Mouse (Mus musculus) megakaryocyte, embryonic 14.5 days (primary cell): ENCODE results near the gene Tnfsfm13.

Experiments
- FLI1 ChIP-seq: IDR thresholded peaks from 2 replicates; pipeline ENCODE4 v1.6.1; 2012; ENCODE audit warnings: low read length, inconsistent platforms, mixed read lengths
- GATA1 ChIP-seq: IDR thresholded peaks from 3 replicates; pipeline ENCODE4 v1.6.1; 2012; ENCODE audit warnings: mixed read lengths, low read length, inconsistent platforms, borderline replicate concordance

DNA sequence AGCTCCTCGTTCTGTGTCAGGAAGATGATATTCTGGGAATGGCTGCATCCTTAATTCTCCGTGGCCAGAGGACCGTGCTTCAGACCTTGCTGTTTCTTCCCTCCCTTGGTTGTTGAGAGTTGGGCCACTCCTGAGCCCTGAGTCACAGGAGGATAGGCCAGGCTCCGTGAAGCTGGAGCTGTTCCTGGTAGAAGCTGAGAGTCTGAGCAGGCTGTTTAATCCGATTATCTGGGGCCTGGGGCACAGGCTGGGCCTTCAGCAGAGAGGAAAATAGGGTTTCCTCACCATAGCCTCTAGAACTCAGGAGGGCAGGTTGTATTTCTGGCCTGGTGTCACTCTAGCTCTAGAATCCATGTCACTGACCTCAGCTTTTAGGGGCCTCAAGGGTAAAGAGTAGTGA is 42.5 kb downstream of the Tnfsfm13 start:
- TF ChIP-seq FLI1 (no peak), GATA1 (no peak)
